Mouse (Mus musculus): ENCODE results near the gene Nrxn3. TPM values are rescaled to one million over a fixed set of nuclear protein-coding genes. Genes with fewer than 3 reads are reported as not detected.
A peak's percentile ranks its signal among the peaks of the same experiment; 100 is the strongest.

The Nrxn3 gene
- polyA plus RNA-seq, 1 experiment from 2014 or later = 42.5 TPM

GRCm38 (mm10) chr12:89156086-89156757 is 433.5 kb downstream of the Nrxn3 start:
- H3K4me1 ChIP-seq = no peaks in the 10 kb centered on the region
- H3K36me3 ChIP-seq = no peaks in the 10 kb centered on the region
- no peaks in the 10 kb centered on the region for H3K27me3 ChIP-seq
- 69% methylated on average over 9 of the region's 9 CpGs for WGBS
- no peak overlapping the region for H3K4me3 ChIP-seq
- ATAC-seq (ENCODE audit: low FRiP score, low read depth) = no peak
- H3K9me3 ChIP-seq = no peaks in the 10 kb centered on the region
- no peak overlapping the region for H3K9ac ChIP-seq (replicated peaks)
- no peak overlapping the region for H3K4me2 ChIP-seq (replicated peaks)
- H3K27ac ChIP-seq (replicated peaks) = no peak overlapping the region

- WGBS = 75% methylated on average over 8 of the region's 8 CpGs
- no peak overlapping the region for H3K9ac ChIP-seq (replicated peaks)
- no peaks in the 10 kb centered on the region for H3K4me1 ChIP-seq
- no peak overlapping the region for H3K4me2 ChIP-seq (replicated peaks)
- no peaks in the 10 kb centered on the region for H3K9me3 ChIP-seq
- no peak overlapping the region for H3K27ac ChIP-seq (replicated peaks)
- H3K4me3 ChIP-seq = no peak overlapping the region
- no peaks in the 10 kb centered on the region for H3K27me3 ChIP-seq
- no peaks in the 10 kb centered on the region for H3K36me3 ChIP-seq
- no peak for ATAC-seq (ENCODE audit: low FRiP score, low read depth)
These were observed 436.7 kb downstream of the Nrxn3 start for GRCm38 (mm10) chr12:89159353-89159752.

- Histone ChIP-seq H3K27ac (replicated peaks) (no peak overlapping the region), H3K4me2 (replicated peaks) (no peak overlapping the region), H3K4me3 (no peak overlapping the region), H3K36me3 (no peaks in the 10 kb centered on the region), H3K9me3 (no peaks in the 10 kb centered on the region), H3K9ac (replicated peaks) (no peak overlapping the region), H3K27me3 (no peaks in the 10 kb centered on the region; the same call in 1 of the 2 replicates), H3K4me1 (peaks cover 9% of the 10 kb centered on the region)
- WGBS = 36% methylated on average over 12 of the region's 12 CpGs
- no peak for ATAC-seq (ENCODE audit: low FRiP score, low read depth)
These were observed 451.9 kb downstream of the Nrxn3 start for GRCm38 (mm10) chr12:89174306-89175159.

GRCm38 (mm10) chr12:89179970-89180666 is 457.4 kb downstream of the Nrxn3 start:
- H3K27ac ChIP-seq (replicated peaks) = no peak overlapping the region
- ATAC-seq (ENCODE audit: low FRiP score, low read depth) = no peak
- WGBS = 77% methylated on average over 13 of the region's 13 CpGs

GRCm38 (mm10) chr12:89181157-89181561 is 458.5 kb downstream of the Nrxn3 start:
- Histone ChIP-seq H3K4me2 (replicated peaks) (no peak overlapping the region), H3K4me1 (peaks cover 19% of the 10 kb centered on the region), H3K9ac (replicated peaks) (no peak overlapping the region), H3K9me3 (no peaks in the 10 kb centered on the region), H3K4me3 (no peak overlapping the region), H3K36me3 (no peaks in the 10 kb centered on the region), H3K27ac (replicated peaks) (peak overlapping the region; percentile 36), H3K27me3 (no peaks in the 10 kb centered on the region; the same call in 1 of the 2 replicates)
- 11% methylated on average over 2 of the region's 2 CpGs for WGBS
- ATAC-seq (ENCODE audit: low FRiP score, low read depth) = peak; percentile 80

More at GRCm38 (mm10) chr12:89179970-89180666, 457.4 kb downstream of the Nrxn3 start:
- H3K4me1 ChIP-seq = peaks cover 19% of the 10 kb centered on the region
- H3K27me3 ChIP-seq = no peaks in the 10 kb centered on the region; the same call in 1 of the 2 replicates
- H3K4me3 ChIP-seq = no peak overlapping the region
- H3K9me3 ChIP-seq = no peaks in the 10 kb centered on the region
- H3K36me3 ChIP-seq = no peaks in the 10 kb centered on the region
- H3K4me2 ChIP-seq (replicated peaks) = no peak overlapping the region
- no peak overlapping the region for H3K9ac ChIP-seq (replicated peaks)

GRCm38 (mm10) chr12:89198764-89199525 is 476.3 kb downstream of the Nrxn3 start:
- Histone ChIP-seq H3K4me3 (no peak overlapping the region), H3K36me3 (no peaks in the 10 kb centered on the region), H3K9me3 (no peaks in the 10 kb centered on the region), H3K4me1 (no peaks in the 10 kb centered on the region), H3K27me3 (no peaks in the 10 kb centered on the region), H3K27ac (replicated peaks) (no peak overlapping the region), H3K4me2 (replicated peaks) (no peak overlapping the region), H3K9ac (replicated peaks) (no peak overlapping the region)
- ATAC-seq (ENCODE audit: low FRiP score, low read depth) = no peak
- WGBS = 83% methylated on average over 10 of the region's 10 CpGs

- ATAC-seq (ENCODE audit: low FRiP score, low read depth) = no peak
- no peak overlapping the region for H3K27ac ChIP-seq (replicated peaks)
- no peaks in the 10 kb centered on the region for H3K9me3 ChIP-seq
- peaks cover 4% of the 10 kb centered on the region; the same call in 1 of the 2 replicates for H3K4me1 ChIP-seq
- no peaks in the 10 kb centered on the region for H3K36me3 ChIP-seq
- WGBS = 48% methylated on average over 2 of the region's 2 CpGs
- H3K27me3 ChIP-seq = no peaks in the 10 kb centered on the region
- H3K4me3 ChIP-seq = no peak overlapping the region
- H3K4me2 ChIP-seq (replicated peaks) = no peak overlapping the region
- no peak overlapping the region for H3K9ac ChIP-seq (replicated peaks)
These were observed 488.9 kb downstream of the Nrxn3 start for GRCm38 (mm10) chr12:89211608-89212007.

- WGBS = 49% methylated on average over 1 of the region's 1 CpGs
- Histone ChIP-seq H3K4me3 (no peak overlapping the region), H3K4me2 (replicated peaks) (no peak overlapping the region), H3K27me3 (no peaks in the 10 kb centered on the region), H3K9ac (replicated peaks) (no peak overlapping the region), H3K9me3 (no peaks in the 10 kb centered on the region), H3K36me3 (no peaks in the 10 kb centered on the region), H3K4me1 (no peaks in the 10 kb centered on the region), H3K27ac (replicated peaks) (no peak overlapping the region)
- ATAC-seq (ENCODE audit: low FRiP score, low read depth) = no peak
These were observed 517.1 kb downstream of the Nrxn3 start for GRCm38 (mm10) chr12:89239826-89240225.

GRCm38 (mm10) chr12:89241554-89241953 is 518.9 kb downstream of the Nrxn3 start:
- no peak overlapping the region for H3K4me3 ChIP-seq
- no peak for ATAC-seq (ENCODE audit: low FRiP score, low read depth)
- H3K4me2 ChIP-seq (replicated peaks) = no peak overlapping the region
- no peaks in the 10 kb centered on the region for H3K36me3 ChIP-seq
- no peaks in the 10 kb centered on the region for H3K4me1 ChIP-seq
- no peaks in the 10 kb centered on the region for H3K27me3 ChIP-seq
- no peak overlapping the region for H3K27ac ChIP-seq (replicated peaks)
- no peak overlapping the region for H3K9ac ChIP-seq (replicated peaks)
- no peaks in the 10 kb centered on the region for H3K9me3 ChIP-seq

- no peak overlapping the region for H3K9ac ChIP-seq (replicated peaks)
- ATAC-seq (ENCODE audit: low FRiP score, low read depth) = no peak
- WGBS = 42% methylated on average over 1 of the region's 1 CpGs
- no peak overlapping the region for H3K27ac ChIP-seq (replicated peaks)
- no peaks in the 10 kb centered on the region for H3K9me3 ChIP-seq
- no peaks in the 10 kb centered on the region for H3K36me3 ChIP-seq
- no peaks in the 10 kb centered on the region for H3K4me1 ChIP-seq
- H3K4me2 ChIP-seq (replicated peaks) = no peak overlapping the region
- no peak overlapping the region for H3K4me3 ChIP-seq
- H3K27me3 ChIP-seq = no peaks in the 10 kb centered on the region
These were observed 519.8 kb downstream of the Nrxn3 start for GRCm38 (mm10) chr12:89242476-89242875.

GRCm38 (mm10) chr12:89255275-89255892 is 532.7 kb downstream of the Nrxn3 start:
- peaks cover 6% of the 10 kb centered on the region; the same call in 1 of the 2 replicates for H3K4me1 ChIP-seq
- H3K27me3 ChIP-seq = no peaks in the 10 kb centered on the region
- H3K4me3 ChIP-seq = no peak overlapping the region
- H3K9ac ChIP-seq (replicated peaks) = no peak overlapping the region
- H3K27ac ChIP-seq (replicated peaks) = no peak overlapping the region
- peak; percentile 61 for ATAC-seq (ENCODE audit: low FRiP score, low read depth)
- 69% methylated on average over 4 of the region's 4 CpGs for WGBS
- no peak overlapping the region for H3K4me2 ChIP-seq (replicated peaks)
- H3K36me3 ChIP-seq = no peaks in the 10 kb centered on the region
- H3K9me3 ChIP-seq = no peaks in the 10 kb centered on the region

All from midbrain, embryonic 12.5 days (tissue).